Mouse (Mus musculus) limb, embryonic 15.5 days (tissue): Measurements from ENCODE around the gene Gmfb. TPM values are rescaled to one million over a fixed set of nuclear protein-coding genes. Genes with fewer than 3 reads are reported as not detected.
"Not testable (repeated sequence)": the region's sequence is repeated elsewhere in the genome, so short reads cannot be mapped to it uniquely, and the experiment has no call there.

Source experiments
- ATAC-seq: fragments of 200-750 bp; cut with Nextera tagmentation; 2 replicates; pipeline ENCODE4 v1.8.0; 2017; ENCODE audit warnings: low read depth, moderate TSS enrichment; ENCODE audit not compliant: insufficient number of reproducible peaks, low FRiP score, low TSS enrichment
- H3K27ac ChIP-seq: fragments of 300-500 bp; sonication (generic); 2 replicates; pipeline ENCODE4 v1.5.1; 2015; ENCODE audit warnings: moderate library complexity, mild to moderate bottlenecking, inconsistent platforms
- H3K27me3 ChIP-seq: fragments of 300-500 bp; sonication (generic); 2 replicates; pipeline ENCODE4 v1.6.1; 2015; ENCODE audit warnings: inconsistent platforms
- H3K36me3 ChIP-seq: fragments of 300-500 bp; sonication (generic); 2 replicates; pipeline ENCODE4 v1.6.1; 2015; ENCODE audit warnings: inconsistent platforms
- H3K4me1 ChIP-seq: fragments of 300-500 bp; sonication (generic); 2 replicates; pipeline ENCODE4 v1.6.1; 2015; ENCODE audit warnings: inconsistent platforms
- H3K4me2 ChIP-seq: fragments of 300-500 bp; sonication (generic); 2 replicates; pipeline ENCODE4 v1.6.1; 2015; ENCODE audit warnings: mild to moderate bottlenecking, inconsistent platforms
- H3K4me3 ChIP-seq: fragments of 300-500 bp; sonication (generic); 2 replicates; pipeline ENCODE4 v1.5.1; 2015; ENCODE audit warnings: mild to moderate bottlenecking, inconsistent platforms
- H3K9ac ChIP-seq: fragments of 300-500 bp; sonication (generic); 2 replicates; pipeline ENCODE4 v1.6.1; 2015; ENCODE audit warnings: inconsistent platforms
- H3K9me3 ChIP-seq: fragments of 300-500 bp; sonication (generic); 2 replicates; pipeline ENCODE4 v1.6.1; 2016; ENCODE audit warnings: inconsistent platforms
- WGBS: fragments of 180-500 bp; shearing (Covaris S2); methylation state at CpG from one replicate; pipeline ENCODE4 v1.1.7; 2015; 5-methylcytosine and 5-hydroxymethylcytosine counted together
- polyA plus RNA-seq: library from polyadenylated mRNA; unstranded; fragments of >200 nt; fragmentation: Nextera tagmentation; extraction: Ambion mirVana; gene quantifications from 2 replicates; pipeline ENCODE4 v1.2.1, GENCODE M21; 2015

The Gmfb gene
- polyA plus RNA-seq, 1 experiment from 2014 or later: 72.5 TPM

- no peaks in the 10 kb centered on the region for H3K9me3 ChIP-seq
- no peak overlapping the region for H3K4me3 ChIP-seq
- peaks cover 4% of the 10 kb centered on the region; the same call in 1 of the 2 replicates for H3K4me1 ChIP-seq
- no peak overlapping the region for H3K27ac ChIP-seq
- WGBS: 61% methylated on average over 1 of the region's 1 CpGs
- no peaks in the 10 kb centered on the region for H3K36me3 ChIP-seq
- ATAC-seq: no peak
- H3K27me3 ChIP-seq: 0 out of 2 replicates have a peak, but pooled peaks cover 6% of the 10 kb centered on the region
- H3K9ac ChIP-seq: no peak overlapping the region
- no peak overlapping the region for H3K4me2 ChIP-seq
These were observed 5.4 kb upstream of the Gmfb start for GRCm38 (mm10) chr14:46827430-46827829.

DNA sequence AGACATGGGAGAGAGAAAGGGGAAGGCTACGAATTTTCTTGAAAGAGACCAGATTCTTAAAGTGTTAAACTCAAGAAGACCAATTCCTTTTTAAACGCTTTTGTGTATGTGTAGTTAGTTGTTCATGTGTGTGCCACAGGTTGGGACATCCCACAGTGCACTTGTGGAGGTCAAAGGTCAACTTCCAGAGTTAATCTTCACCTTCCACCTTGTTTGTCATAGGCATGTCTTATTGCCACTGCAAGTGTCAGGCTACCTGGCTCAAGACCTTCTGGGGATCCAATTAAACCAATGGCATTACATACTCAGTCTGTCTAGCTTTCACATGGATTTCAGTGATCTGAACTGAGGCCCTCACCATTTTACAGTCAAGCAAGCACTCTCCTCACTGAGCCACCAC is 2.0 kb upstream of the Gmfb start:
- 77% methylated on average over 2 of the region's 2 CpGs for WGBS
- H3K4me2 ChIP-seq: no peak overlapping the region

DNA sequence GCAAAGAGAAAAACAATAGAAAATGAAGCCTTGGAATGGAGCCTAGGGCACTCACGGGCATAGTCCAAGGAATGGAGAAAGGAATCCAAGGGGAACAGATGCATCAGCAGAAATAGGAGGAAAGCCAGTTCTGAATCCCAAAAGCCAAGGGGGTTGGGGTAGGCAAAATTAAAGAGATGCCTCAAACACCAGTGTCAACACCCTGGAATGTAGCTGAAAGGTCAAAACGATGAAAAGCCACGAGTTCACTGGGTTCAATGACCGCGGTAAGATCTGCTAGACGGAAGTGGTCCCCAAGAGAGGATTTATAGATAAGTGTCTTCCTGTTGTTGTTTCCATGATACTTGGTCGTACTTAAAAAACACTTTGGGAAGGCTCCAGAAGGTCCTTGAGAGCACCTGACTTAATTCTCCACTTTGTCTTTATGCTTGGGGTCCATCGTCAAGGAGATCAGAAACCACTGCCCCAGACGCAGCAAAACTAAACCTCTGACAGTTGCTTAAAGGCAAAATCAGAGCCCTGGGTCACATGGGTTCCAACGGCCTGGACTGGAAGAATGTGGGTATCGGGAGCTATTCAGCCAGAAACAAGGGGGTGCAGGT is 670 bp downstream of the Gmfb start:
- peak overlapping the region; percentile 77 for H3K4me3 ChIP-seq
- peaks cover 9% of the 10 kb centered on the region for H3K36me3 ChIP-seq
- peaks cover 9% of the 10 kb centered on the region for H3K4me1 ChIP-seq
- ATAC-seq: 0 out of 2 replicates have a peak, but pooled peaks have one; percentile 24
- peak overlapping the region; percentile 95 for H3K27ac ChIP-seq
- peak overlapping the region; percentile 77 for H3K4me2 ChIP-seq
- peak overlapping the region; percentile 93 for H3K9ac ChIP-seq
- WGBS: 0% methylated on average over 11 of the region's 11 CpGs
- H3K9me3 ChIP-seq: no peaks in the 10 kb centered on the region
- H3K27me3 ChIP-seq: 0 out of 2 replicates have a peak, but pooled peaks cover 6% of the 10 kb centered on the region

More for the DNA sequence above, 2.0 kb upstream of the Gmfb start:
- Histone ChIP-seq H3K9me3 (no peaks in the 10 kb centered on the region), H3K4me3 (no peak overlapping the region), H3K27me3 (0 out of 2 replicates have a peak, but pooled peaks cover 6% of the 10 kb centered on the region), H3K36me3 (no peaks in the 10 kb centered on the region), H3K4me1 (peaks cover 9% of the 10 kb centered on the region), H3K27ac (no peak overlapping the region), H3K9ac (no peak overlapping the region)
- no peak for ATAC-seq

DNA sequence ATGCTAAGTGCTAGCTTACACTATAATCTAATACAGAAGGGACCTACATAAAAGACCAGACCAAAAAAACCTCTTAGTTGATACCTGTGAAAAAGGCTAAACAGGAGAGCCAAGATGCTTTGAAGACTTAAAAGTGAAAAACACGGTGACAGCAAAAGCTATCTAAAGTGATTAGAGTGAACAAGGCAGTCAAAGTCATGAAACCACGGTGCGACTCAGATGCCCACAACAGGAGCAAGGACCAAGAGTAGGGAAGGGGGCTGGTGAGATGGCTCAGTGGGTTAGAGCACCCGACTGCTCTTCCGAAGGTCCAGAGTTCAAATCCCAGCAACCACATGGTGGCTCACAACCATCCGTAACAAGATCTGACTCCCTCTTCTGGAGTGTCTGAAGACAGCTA is 2.1 kb downstream of the Gmfb start:
- not testable (repeated sequence) for H3K4me3 ChIP-seq, H3K4me1 ChIP-seq, H3K9ac ChIP-seq, ATAC-seq, H3K27me3 ChIP-seq, H3K9me3 ChIP-seq, H3K4me2 ChIP-seq, H3K27ac ChIP-seq
- 87% methylated on average over 6 of the region's 6 CpGs for WGBS
- H3K36me3 ChIP-seq: peaks cover 19% of the 10 kb centered on the region

- no peak for ATAC-seq
- Histone ChIP-seq H3K36me3 (peaks cover 24% of the 10 kb centered on the region), H3K9ac (no peak overlapping the region), H3K27ac (no peak overlapping the region), H3K4me2 (no peak overlapping the region), H3K4me3 (no peak overlapping the region), H3K4me1 (peaks cover 9% of the 10 kb centered on the region), H3K9me3 (no peaks in the 10 kb centered on the region), H3K27me3 (0 out of 2 replicates have a peak, but pooled peaks cover 6% of the 10 kb centered on the region)
- WGBS: 92% methylated on average over 7 of the region's 7 CpGs
These were observed 3.3 kb downstream of the Gmfb start for GRCm38 (mm10) chr14:46818743-46819142.

DNA sequence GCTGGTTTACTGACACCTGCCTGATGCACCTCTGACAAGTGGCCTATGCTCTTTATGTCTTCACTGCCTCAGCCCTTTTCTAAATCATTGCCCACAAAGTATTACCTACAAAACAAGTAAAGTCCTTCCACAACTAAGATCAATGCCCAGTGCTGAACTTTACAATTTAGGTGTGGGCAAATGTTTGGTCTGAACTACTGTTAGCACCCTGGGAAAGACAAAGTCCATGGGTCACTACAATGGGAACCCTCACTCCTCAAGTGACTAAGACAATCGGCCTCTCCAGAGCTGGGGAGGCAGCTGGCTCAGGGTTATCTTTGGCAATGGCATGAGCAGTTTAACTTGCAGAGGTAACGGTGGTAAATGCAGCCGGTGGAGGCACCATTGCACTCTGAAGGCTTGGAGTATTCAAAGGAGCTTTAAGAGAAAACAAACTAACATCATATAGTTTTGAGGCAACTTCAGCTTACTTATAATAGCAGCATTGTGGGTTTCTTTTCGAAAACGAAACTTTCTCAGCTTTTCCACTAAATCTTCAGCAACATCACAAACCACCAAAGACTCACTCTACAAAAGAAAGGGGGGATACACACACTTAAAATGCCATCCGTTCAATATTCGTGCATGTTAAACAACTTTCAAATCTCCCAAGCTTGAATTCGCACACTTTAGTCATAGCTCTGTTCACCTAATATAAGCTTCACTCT is 5.0 kb downstream of the Gmfb start:
- no peak overlapping the region for H3K27ac ChIP-seq
- no peaks in the 10 kb centered on the region for H3K27me3 ChIP-seq
- 92% methylated on average over 8 of the region's 8 CpGs for WGBS
- no peak overlapping the region for H3K9ac ChIP-seq
- H3K9me3 ChIP-seq: no peaks in the 10 kb centered on the region
- H3K4me1 ChIP-seq: peaks cover 9% of the 10 kb centered on the region
- no peak overlapping the region for H3K4me2 ChIP-seq
- ATAC-seq: no peak
- H3K36me3 ChIP-seq: peaks cover 38% of the 10 kb centered on the region
- H3K4me3 ChIP-seq: no peak overlapping the region

DNA sequence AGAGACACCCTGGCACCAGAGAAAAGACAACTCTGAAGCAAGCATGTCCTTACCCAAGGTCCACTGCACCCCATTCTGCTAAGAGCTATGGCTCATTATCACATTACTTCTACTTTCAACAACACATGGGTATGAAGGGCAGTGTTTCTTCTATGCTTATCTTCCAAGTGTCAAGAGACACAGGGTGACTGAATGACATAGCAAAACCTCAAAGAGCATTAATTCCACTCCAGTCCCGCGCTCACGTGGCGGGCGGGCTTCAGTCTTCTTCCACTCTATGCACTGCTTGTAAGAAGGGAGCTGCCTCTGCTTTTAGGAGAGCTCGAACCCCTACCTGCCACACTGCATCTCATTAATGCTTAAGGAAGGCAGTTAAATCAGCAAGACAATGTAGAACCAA is 6.4 kb downstream of the Gmfb start:
- Histone ChIP-seq H3K9me3 (no peaks in the 10 kb centered on the region), H3K27me3 (no peaks in the 10 kb centered on the region), H3K4me1 (peaks cover 4% of the 10 kb centered on the region), H3K36me3 (peaks cover 49% of the 10 kb centered on the region), H3K4me3 (no peak overlapping the region), H3K27ac (no peak overlapping the region), H3K9ac (no peak overlapping the region), H3K4me2 (no peak overlapping the region)
- ATAC-seq: no peak
- WGBS: 86% methylated on average over 6 of the region's 6 CpGs

DNA sequence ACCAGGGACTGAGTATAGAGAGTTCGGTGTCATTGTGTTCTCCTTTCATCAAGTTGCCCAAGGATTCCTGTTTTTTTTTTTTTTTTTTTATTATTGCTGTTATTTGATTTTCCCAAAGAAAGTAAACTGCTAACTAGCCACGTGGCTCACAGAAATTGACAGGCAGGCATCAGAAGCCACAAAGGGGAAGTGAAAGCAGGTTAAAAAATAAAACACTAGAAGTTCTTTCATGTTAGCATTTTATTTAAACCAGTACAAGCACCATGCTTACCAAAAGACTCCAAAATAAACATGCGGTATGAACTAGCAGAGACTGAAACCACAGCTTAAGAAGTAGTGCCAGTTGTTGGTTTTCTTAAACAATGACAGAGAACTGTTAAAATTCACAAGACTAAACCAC is 14.1 kb downstream of the Gmfb start:
- WGBS: 73% methylated on average over 3 of the region's 3 CpGs
- no peak overlapping the region for H3K4me3 ChIP-seq
- no peaks in the 10 kb centered on the region for H3K4me1 ChIP-seq
- H3K27me3 ChIP-seq: no peaks in the 10 kb centered on the region
- H3K9me3 ChIP-seq: no peaks in the 10 kb centered on the region
- H3K4me2 ChIP-seq: no peak overlapping the region
- no peak overlapping the region for H3K9ac ChIP-seq
- no peak for ATAC-seq
- no peak overlapping the region for H3K27ac ChIP-seq
- H3K36me3 ChIP-seq: peaks cover 39% of the 10 kb centered on the region

- no peak for ATAC-seq
- Histone ChIP-seq H3K4me2 (no peak overlapping the region), H3K4me3 (no peak overlapping the region), H3K36me3 (peaks cover 27% of the 10 kb centered on the region), H3K27me3 (no peaks in the 10 kb centered on the region), H3K4me1 (0 out of 2 replicates have a peak, but pooled peaks cover 2% of the 10 kb centered on the region), H3K9me3 (no peaks in the 10 kb centered on the region), H3K27ac (no peak overlapping the region), H3K9ac (no peak overlapping the region)
- WGBS: 87% methylated on average over 5 of the region's 5 CpGs
These were observed 15.9 kb downstream of the Gmfb start for GRCm38 (mm10) chr14:46806186-46806585.

GRCm38 (mm10) chr14:46803791-46804190 is 18.3 kb downstream of the Gmfb start:
- H3K36me3 ChIP-seq: peaks cover 9% of the 10 kb centered on the region
- no peak overlapping the region for H3K4me2 ChIP-seq
- no peaks in the 10 kb centered on the region for H3K27me3 ChIP-seq
- no peak overlapping the region for H3K9ac ChIP-seq
- WGBS: 96% methylated on average over 1 of the region's 1 CpGs
- H3K4me3 ChIP-seq: no peak overlapping the region
- no peak for ATAC-seq
- no peaks in the 10 kb centered on the region for H3K9me3 ChIP-seq
- 0 out of 2 replicates have a peak, but pooled peaks cover 2% of the 10 kb centered on the region for H3K4me1 ChIP-seq
- H3K27ac ChIP-seq: no peak overlapping the region

DNA sequence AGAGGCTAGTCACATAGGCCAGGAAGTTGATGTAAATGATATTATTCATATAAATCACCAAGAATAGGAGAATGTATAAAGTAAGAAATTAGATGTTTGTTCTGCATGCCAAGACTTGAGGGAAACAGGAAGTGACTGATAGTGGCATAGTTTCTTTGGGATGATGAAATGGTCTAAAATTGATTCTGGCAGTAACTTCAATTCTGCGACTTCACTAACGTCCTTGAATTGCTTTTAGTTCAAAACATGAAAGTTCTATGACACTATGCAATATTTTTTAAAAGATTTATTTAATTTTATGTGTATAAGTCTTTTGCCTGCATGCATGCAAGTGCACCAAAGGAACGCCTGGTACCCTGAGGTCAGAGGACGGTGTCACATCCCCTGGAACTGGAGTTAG is 18.8 kb downstream of the Gmfb start:
- Histone ChIP-seq H3K36me3 (peaks cover 6% of the 10 kb centered on the region), H3K4me2 (no peak overlapping the region), H3K9me3 (no peaks in the 10 kb centered on the region), H3K27ac (no peak overlapping the region), H3K4me1 (0 out of 2 replicates have a peak, but pooled peaks cover 2% of the 10 kb centered on the region), H3K4me3 (no peak overlapping the region), H3K9ac (no peak overlapping the region), H3K27me3 (no peaks in the 10 kb centered on the region)
- WGBS: 77% methylated on average over 4 of the region's 4 CpGs
- no peak for ATAC-seq

- Histone ChIP-seq H3K4me2 (no peak overlapping the region), H3K9ac (no peak overlapping the region), H3K4me1 (0 out of 2 replicates have a peak, but pooled peaks cover 2% of the 10 kb centered on the region), H3K36me3 (peaks cover 4% of the 10 kb centered on the region; the same call in 1 of the 2 replicates), H3K9me3 (no peaks in the 10 kb centered on the region), H3K27ac (no peak overlapping the region), H3K27me3 (no peaks in the 10 kb centered on the region), H3K4me3 (no peak overlapping the region)
- no peak for ATAC-seq
- 74% methylated on average over 3 of the region's 3 CpGs for WGBS
These were observed 21.2 kb downstream of the Gmfb start for GRCm38 (mm10) chr14:46800684-46801345.
